Mouse (Mus musculus) ES-E14 (cell line): ENCODE measurements around the gene a.

Experiments used
- CHD2 ChIP-seq: IDR thresholded peaks from 2 replicates; pipeline ENCODE4 v1.6.1; 2014; ENCODE audit warnings: mild to moderate bottlenecking, low read depth, low read length, inconsistent platforms
- HCFC1 ChIP-seq: IDR thresholded peaks from 2 replicates; pipeline ENCODE4 v1.6.1; 2012; ENCODE audit warnings: low read length, inconsistent platforms, borderline replicate concordance; ENCODE audit not compliant: insufficient read depth
- MAFK ChIP-seq: IDR thresholded peaks from 2 replicates; pipeline ENCODE4 v1.6.1; 2014; ENCODE audit warnings: mild to moderate bottlenecking, low read depth, low read length, inconsistent platforms; ENCODE audit not compliant: insufficient read depth
- ZC3H11A ChIP-seq: IDR thresholded peaks from 2 replicates; pipeline ENCODE4 v1.6.1; 2012; ENCODE audit warnings: low read depth, mild to moderate bottlenecking, inconsistent platforms, low read length, borderline replicate concordance
- ZNF384 ChIP-seq: IDR thresholded peaks from 2 replicates; pipeline ENCODE4 v1.6.1; 2012; ENCODE audit warnings: low read depth, low read length, inconsistent platforms

- no peak for TF ChIP-seq HCFC1
- no peak for TF ChIP-seq MAFK
- TF ChIP-seq ZC3H11A: peak; percentile 85; the same call in 1 of the 2 replicates
- no peak for TF ChIP-seq ZNF384
- no peak for TF ChIP-seq CHD2
Measured at GRCm38 (mm10) chr2:155082121-155082803, 291.1 kb downstream of the a start.
